Mouse (Mus musculus): Measurements from ENCODE around the gene Nipa2. TPM values are rescaled to one million over a fixed set of nuclear protein-coding genes. Genes with fewer than 3 reads are reported as not detected.

Gene Nipa2
- total RNA-seq (2021): 10 to 100 TPM; 63.0 to 63.3 TPM
- long read RNA-seq, experiment 1, transcript Nipa2-201 (7 exons, 3,197 nt): major isoform, 19 of 24 reads
- long read RNA-seq, experiment 1, partial matches to known transcripts: 0 of 24 reads
- long read RNA-seq, experiment 1, other reads (novel, unspliced or antisense): 5 of 24 reads
- long read RNA-seq, experiment 2, transcript Nipa2-201 (7 exons, 3,197 nt): major isoform, 25 of 31 reads
- long read RNA-seq, experiment 2, partial matches to known transcripts: 0 of 31 reads
- long read RNA-seq, experiment 2, other reads (novel, unspliced or antisense): 3 of 31 reads

GRCm38 (mm10) chr7:55962004-55962908 is at the start of gene Nipa2:
Nipa2 (minus strand) TSS chr7:55962476.
- peak; percentile 92 to 95 for DNase-seq (ENCODE audit: low spot score in 2 of 2)

DNA sequence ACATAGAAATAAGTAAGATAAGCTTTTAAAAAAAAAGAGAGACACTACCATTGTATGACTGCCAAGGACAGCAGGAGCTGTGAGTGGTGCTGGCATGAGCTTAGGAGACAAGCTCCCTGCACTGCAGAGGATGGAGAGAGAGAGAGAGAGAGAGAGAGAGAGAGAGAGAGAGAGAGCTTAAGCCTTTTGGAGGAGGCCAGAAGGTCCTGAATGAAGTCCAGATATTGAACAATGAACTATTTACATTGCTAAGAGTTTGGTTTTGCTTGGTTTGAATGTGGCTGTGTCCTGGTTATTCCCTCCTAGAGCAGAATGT is 48.7 kb upstream of the Nipa2 start:
- DNase-seq (ENCODE audit: low spot score in 2 of 2): no peak

GRCm38 (mm10) chr7:56010318-56011017 is 48.2 kb upstream of the Nipa2 start:
- no peak for DNase-seq (ENCODE audit: low spot score in 2 of 2)

DNA sequence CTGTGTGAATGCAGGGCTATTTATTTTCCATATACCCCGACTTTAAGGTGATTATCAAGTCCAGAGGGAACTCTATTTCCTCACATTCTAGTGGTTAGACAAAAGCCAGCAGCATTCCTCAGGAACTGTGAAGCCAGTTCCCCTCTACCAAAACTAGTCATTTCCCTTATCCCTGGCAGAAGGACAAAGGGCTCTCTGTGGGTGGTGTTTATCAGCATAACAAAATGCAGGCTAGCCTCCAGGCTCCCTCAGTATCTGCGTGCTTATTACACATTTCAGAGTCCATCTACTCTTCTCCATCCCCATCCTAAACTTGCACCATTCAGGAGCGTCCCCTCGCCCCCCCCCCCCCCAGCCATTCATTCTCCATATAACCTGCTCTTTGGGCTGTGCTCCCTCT is 36.7 kb upstream of the Nipa2 start:
- no peak for DNase-seq (ENCODE audit: low spot score in 2 of 2)

- DNase-seq (ENCODE audit: low spot score in 2 of 2): peak; percentile 36 to 81
Observed at GRCm38 (mm10) chr7:55995013-55995412, 32.7 kb upstream of the Nipa2 start.

- DNase-seq (ENCODE audit: low spot score in 2 of 2): no peak
Observed at GRCm38 (mm10) chr7:55991858-55992257, 29.6 kb upstream of the Nipa2 start.

DNA sequence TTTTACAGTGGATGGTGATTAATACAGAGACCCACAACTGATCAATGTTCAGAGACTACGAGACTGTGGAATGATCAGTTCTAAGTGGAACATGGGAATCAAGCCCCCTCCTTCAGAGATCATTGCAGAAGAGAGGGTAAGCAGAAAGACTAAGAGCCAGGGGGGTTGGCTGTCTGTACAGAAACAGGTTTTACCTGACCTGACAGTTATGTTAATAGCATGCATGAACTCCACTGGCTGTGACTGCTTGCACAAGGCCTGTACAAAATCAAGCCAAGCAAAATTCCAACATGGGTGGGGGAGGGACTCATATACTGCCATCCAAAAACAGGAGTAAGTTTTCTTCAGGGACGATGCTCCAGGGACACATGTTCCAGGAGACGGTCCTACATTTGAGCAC is 28.9 kb upstream of the Nipa2 start:
- no peak for DNase-seq (ENCODE audit: low spot score in 2 of 2)

DNA sequence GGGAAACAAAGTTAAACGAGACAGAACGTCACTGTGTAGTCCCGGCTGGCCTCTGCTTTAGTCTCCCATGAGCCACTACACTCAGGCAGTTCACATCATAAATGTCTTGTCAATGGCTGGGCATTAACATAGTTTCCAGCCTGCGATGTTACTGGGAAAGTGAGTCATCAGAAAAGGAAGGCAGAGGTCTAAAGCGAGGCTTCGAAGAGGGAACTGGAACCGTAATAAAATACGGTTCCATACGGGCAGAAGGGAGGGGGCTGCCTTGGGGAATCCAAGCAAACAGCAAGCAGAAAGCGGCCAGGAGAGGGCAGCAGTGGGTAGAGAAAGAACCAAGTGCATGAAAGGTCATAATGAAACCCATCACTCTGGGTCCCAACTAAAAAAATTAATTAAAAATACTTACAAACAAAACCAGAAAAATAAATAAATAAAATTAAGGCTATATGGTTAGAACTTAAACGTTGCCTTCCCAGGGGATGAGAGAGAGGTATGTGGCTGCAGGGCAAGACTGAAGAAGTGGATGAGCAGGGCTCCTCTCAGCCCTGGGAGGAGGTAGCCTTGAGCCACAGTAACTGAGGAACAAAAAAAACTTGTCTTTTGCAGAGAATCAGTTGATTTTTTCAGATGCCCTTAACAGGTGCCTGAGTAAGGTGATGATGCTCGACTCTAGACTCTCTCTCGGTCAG is 24.4 kb upstream of the Nipa2 start:
- DNase-seq (ENCODE audit: low spot score in 2 of 2): peak; percentile 85 to 89

GRCm38 (mm10) chr7:55984754-55985153 is 22.5 kb upstream of the Nipa2 start:
- no peak for DNase-seq (ENCODE audit: low spot score in 2 of 2)

DNA sequence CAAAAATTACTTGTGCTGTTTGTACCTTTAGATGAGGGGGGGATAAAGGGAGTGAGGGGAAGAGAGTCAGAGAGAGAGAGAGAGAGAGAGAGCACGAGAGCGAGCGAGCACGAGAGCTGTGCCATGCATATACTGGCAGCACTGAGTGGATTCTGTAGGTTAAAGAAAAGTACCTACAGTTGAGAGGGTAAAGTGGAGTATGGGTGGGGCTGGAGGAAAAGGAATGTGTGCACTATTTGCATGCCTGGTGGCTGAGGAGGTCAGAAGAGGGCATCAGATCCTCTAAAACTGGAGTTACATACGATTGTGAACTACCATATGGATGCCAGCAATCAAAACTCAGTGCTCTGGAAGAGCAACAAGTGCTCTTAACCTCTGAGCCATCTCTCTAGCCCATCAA is 20.8 kb upstream of the Nipa2 start:
- no peak for DNase-seq (ENCODE audit: low spot score in 2 of 2)

GRCm38 (mm10) chr7:55982010-55982700 is 19.9 kb upstream of the Nipa2 start:
- DNase-seq (ENCODE audit: low spot score in 2 of 2): no peak

- DNase-seq (ENCODE audit: low spot score in 2 of 2): no peak
Observed at GRCm38 (mm10) chr7:55981511-55981910, 19.2 kb upstream of the Nipa2 start.

DNA sequence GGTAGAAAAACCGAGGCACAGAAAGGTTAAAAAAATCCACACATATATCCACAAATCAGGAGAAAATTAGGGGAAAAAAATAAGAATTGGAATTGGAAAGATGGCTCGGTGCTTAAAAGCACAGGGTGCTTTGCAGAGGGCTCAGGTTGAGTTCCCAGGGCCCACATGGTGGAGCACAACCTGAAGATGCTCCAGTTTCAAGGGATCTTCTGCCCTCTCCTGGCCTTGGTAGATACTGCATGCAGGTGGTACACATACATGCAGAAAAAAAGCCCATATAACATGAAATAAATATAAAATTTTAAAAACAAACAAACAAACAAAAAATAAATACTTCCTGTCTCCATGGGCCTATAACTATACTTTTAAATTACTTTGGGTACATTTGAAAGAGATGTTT is 12.2 kb upstream of the Nipa2 start:
- DNase-seq (ENCODE audit: low spot score in 2 of 2): no peak

- no peak for DNase-seq (ENCODE audit: low spot score in 2 of 2)
Observed at GRCm38 (mm10) chr7:55969415-55969814, 7.1 kb upstream of the Nipa2 start.

DNA sequence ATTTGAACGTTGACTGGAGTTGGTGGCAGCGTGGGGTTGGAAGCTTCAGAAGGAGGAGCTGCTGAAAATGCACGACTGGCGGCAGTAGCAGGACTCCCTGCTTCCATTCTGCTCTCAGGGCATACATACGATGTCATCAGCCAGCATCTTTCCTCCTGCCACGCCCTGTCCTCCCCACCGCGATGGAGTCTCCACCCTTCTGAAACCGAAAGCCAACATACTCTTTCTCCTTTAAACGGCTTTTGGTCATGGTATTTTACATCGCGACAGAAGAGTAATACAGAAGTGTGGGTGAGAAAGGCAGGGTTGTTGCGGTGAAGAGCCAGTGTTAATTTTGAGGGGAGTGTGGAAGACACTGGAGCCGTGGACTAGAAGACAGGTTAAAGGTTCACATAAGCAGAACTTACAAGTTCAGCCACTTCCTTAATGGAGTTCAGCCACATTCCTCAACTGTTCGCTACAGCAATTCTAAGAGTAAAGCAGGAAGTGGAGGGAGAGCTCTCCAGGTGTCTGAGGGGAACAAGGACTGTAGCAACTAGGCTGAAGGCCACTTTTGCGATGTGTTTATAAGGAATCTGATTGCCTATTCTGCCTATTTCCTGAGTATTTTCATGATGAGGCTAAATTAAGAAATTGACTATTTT is 6.1 kb upstream of the Nipa2 start:
- no peak for DNase-seq (ENCODE audit: low spot score in 2 of 2)

DNA sequence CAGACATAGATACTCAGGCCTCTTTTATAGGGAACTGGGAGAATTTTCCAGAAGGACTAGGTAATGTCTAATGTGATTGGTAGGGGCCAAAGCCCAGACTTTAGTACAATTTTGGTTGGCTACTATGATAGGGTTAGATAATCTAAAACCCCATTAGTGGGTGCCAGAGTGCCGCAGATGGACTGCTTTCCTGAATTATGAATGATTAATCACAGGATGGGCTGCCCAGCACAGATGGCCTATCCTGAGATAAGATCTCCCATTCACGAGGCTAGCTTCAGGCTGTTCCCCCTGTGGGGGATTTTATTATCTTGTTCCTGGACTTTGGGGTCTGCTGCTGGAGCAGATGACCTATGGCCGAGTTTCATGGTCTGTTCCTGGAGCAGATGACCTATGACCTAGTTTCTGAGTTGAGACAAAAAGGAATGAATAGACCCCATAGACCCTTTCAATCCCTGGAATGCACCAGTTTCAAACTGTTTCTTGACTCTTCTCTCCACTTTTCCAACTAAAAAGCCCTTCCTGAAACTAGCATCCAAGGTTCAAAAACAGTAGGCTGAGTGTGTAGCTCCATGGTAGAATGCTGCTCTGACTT is 4.7 kb upstream of the Nipa2 start:
- no peak for DNase-seq (ENCODE audit: low spot score in 2 of 2)

GRCm38 (mm10) chr7:55960506-55960905 is 1.8 kb downstream of the Nipa2 start:
- DNase-seq (ENCODE audit: low spot score in 2 of 2): no peak

GRCm38 (mm10) chr7:55959801-55960200 is 2.5 kb downstream of the Nipa2 start:
- DNase-seq (ENCODE audit: low spot score in 2 of 2): no peak

DNA sequence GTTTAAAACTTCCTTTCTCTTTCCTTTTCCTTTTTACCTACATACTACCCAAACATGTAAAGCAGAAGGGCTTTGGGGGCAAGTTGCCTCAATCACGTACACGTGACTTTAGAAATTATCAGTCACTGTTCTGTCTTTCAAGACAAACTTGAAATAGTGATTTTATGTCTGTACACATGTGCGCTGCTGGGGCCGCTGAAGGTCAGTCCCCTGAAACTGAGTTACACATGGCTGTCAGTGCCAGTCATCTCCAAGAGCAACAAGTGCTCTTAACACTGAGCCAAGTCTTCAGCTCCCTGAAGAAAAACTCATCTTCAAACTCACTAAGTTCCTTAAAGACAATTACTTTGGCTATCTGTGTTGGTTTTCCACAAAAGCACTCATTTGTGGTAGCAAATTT is 4.4 kb downstream of the Nipa2 start:
- DNase-seq (ENCODE audit: low spot score in 2 of 2): no peak

DNA sequence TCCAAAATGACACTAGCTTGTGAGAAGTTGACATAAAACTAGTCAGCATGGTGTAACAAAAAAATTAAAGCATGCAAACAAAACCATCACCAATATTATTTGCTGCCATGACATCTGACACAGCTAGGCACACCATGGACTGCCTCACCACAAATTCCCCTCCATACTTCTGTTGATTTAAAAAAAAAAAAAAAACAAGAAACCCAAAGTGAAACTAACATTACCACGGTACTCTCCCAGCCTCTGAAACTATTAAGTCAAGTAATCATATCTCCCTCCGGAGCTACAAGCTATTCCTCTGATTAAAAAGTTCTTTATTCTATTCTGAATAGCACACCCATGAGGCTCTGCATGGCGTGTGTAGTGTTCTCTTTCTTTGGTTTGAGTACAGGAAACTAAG is 5.1 kb downstream of the Nipa2 start:
- no peak for DNase-seq (ENCODE audit: low spot score in 2 of 2)

All from layer of hippocampus, postnatal 14 days (tissue).